Mouse (Mus musculus) embryonic stem cell, embryonic (primary cell): Measurements from ENCODE around the gene Mtrex.

ENCODE experiments used
- CTCF ChIA-PET, 4 experiments: fragments of 300-600 bp in 2 of 4; fragments of 350-600 bp in 2 of 4; sonication (Branson Sonifier 250); formaldehyde crosslinking; loops; one replicate each; lab custom pipeline; 2022; ENCODE audit warnings: inconsistent platforms in 2 of 4; lab: Charles Lee
- POLR2A ChIA-PET, 4 experiments: fragments of 300-600 bp in 2 of 4; fragments of 350-600 bp in 2 of 4; sonication (Branson Sonifier 250); formaldehyde crosslinking; loops; one replicate each; lab custom pipeline; 2022; ENCODE audit warnings: antibody characterized with exemption in 4 of 4, inconsistent platforms in 1 of 4; lab: Charles Lee

Mtrex gene

GRCm38 (mm10) chr13:112854402-112854801 is 72.8 kb downstream of the Mtrex start:
- CTCF ChIA-PET, result interaction anchor here in 2 of 4 experiments (1.4 to 2.3 kb wide), 2 partner anchors 180 to 181 kb away, joined by 3 to 8 read pairs; no protein-coding TSS in a partner anchor
- POLR2A ChIA-PET, result interaction anchor here in 2 of 4 experiments (0.5 to 2.1 kb wide), 5 partner anchors 19 to 685 kb away, joined by 3 to 8 read pairs (median 3); no protein-coding TSS in a partner anchor

- ChIA-PET POLR2A (interaction anchor here in 2 of 4 experiments (0.5 to 2.1 kb wide), 6 partner anchors 18 to 684 kb away, joined by 3 to 8 read pairs (median 4); no protein-coding TSS in a partner anchor), CTCF (interaction anchor here in 3 of 4 experiments (0.6 to 2.3 kb wide), 3 partner anchors 82 to 180 kb away, joined by 3 to 8 read pairs (median 5); no protein-coding TSS in a partner anchor)
Observed at GRCm38 (mm10) chr13:112853710-112854316, 73.4 kb downstream of the Mtrex start.

- CTCF ChIA-PET, result no interaction called here
- POLR2A ChIA-PET, result interaction anchor here in 2 of 4 experiments (0.9 to 1.4 kb wide), 3 partner anchors 9 to 126 kb away, joined by 3 to 5 read pairs (median 3); no protein-coding TSS in a partner anchor
Observed at GRCm38 (mm10) chr13:112845931-112846330, 81.3 kb downstream of the Mtrex start.

DNA sequence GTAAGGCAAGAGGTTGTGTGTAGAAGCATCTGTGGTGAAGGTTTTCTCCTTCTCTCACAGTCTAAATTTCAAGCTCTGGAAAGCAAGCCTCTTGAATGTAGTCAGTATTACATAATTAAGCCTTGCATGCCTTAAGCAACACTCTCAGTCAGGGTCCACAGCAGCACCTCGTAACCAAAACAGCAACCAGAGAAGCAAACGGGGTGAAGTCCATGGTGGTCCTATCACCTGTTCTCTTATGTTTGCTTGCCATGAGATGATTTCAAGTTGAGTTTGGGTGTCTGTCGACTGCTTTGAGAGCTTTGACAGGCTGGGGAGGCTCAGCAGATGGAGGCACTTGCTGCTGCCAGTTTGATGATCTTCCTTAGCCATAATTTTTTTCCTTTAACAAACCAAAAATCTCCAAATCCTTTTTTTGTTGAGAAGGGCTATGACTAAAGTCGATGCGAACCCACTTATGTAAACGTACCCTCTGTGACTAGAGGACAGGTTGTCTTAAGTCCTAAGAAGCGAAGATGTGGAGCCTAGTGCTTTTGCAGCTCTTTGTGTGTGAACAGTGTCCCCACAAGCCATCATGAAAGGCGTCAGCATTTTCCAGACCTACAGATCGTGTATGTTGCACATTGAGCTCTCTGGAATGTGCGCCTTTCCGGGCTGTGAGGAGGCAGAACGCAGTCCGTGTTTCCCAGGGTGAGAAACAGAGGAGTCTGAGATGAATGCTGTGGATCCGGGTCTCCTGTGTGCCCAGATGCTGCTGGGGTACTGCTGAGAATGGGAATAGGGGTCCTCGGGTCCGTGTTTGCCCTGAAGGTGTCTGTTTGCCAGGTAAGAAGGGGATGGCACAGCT is 86.7 kb downstream of the Mtrex start:
- ChIA-PET POLR2A (interaction anchor here (0.6 to 2.6 kb wide), 9 partner anchors 9 to 184 kb away, joined by 3 to 12 read pairs (median 3); partner anchors contain the start of gene Plpp1 (in 1 of the 4)), CTCF (interaction anchor here in 3 of 4 experiments (0.7 to 1.8 kb wide), 4 partner anchors 162 to 192 kb away, joined by 4 to 8 read pairs (median 5); no protein-coding TSS in a partner anchor)

GRCm38 (mm10) chr13:112838562-112839232 is 88.5 kb downstream of the Mtrex start:
- ChIA-PET POLR2A (interaction anchor here in 2 of 4 experiments (0.7 to 1.4 kb wide), 3 partner anchors 13 to 182 kb away, joined by 3 to 5 read pairs (median 4); no protein-coding TSS in a partner anchor), CTCF (interaction anchor here in 1 of 4 experiments (0.8 kb wide), 1 partner anchor 165 kb away, joined by 3 read pairs; no protein-coding TSS in a partner anchor)

- POLR2A ChIA-PET, result interaction anchor here in 2 of 4 experiments (0.7 to 1.4 kb wide), 6 partner anchors 9 to 207 kb away, joined by 3 to 5 read pairs (median 4); no protein-coding TSS in a partner anchor
- CTCF ChIA-PET, result no interaction called here
Observed at GRCm38 (mm10) chr13:112837621-112838155, 89.5 kb downstream of the Mtrex start.

DNA sequence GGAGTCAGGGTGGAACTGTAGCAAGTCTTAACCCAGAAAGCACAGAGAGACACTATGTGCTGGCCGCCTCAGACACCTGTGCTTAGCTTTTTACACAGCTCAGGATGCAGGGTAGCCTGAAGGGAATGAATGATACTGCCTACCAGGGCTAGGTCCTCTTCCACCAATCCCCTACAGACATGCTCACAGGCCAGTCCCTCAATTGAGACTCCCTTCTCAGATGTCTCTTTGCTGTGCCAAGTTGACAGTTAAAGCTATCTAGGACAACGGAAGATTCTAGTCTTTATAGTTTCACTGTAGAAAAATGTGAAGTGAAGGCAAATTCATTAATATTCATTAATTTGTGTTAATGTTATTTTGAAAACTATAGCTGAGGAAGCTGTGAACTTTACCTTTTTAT is 90.2 kb downstream of the Mtrex start:
- ChIA-PET POLR2A (interaction anchor here in 2 of 4 experiments (0.7 to 2.7 kb wide), 7 partner anchors 9 to 207 kb away, joined by 3 to 8 read pairs (median 4); no protein-coding TSS in a partner anchor), CTCF (no interaction called here)

DNA sequence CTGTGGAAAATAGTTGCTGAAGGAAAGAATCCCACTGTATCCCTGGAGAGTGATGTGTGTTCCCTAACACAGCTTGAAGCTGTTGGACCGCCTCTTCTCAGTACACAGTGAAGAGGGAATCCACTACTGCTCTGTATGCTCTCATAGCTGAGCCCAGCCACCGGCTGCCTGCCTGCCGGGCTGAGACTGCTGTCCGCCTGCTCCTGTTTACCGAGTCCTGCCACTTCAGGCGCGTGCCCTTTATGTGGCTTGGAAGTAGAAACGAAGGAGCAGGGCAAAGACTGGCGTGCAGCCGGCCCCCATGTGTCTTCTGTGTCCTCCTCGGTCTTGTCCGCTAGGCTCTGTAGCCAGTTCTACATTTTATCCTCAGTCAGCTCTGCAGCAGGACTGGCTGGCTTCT is 92.1 kb downstream of the Mtrex start:
- ChIA-PET POLR2A (interaction anchor here in 2 of 4 experiments (0.5 to 2.7 kb wide), 2 partner anchors 19 to 437 kb away, joined by 3 to 8 read pairs; no protein-coding TSS in a partner anchor), CTCF (no interaction called here)

GRCm38 (mm10) chr13:112833895-112834263 is 93.3 kb downstream of the Mtrex start:
- POLR2A ChIA-PET, result no interaction called here

GRCm38 (mm10) chr13:112833253-112833894 is 93.8 kb downstream of the Mtrex start:
- POLR2A ChIA-PET, result no interaction called here
- CTCF ChIA-PET, result no interaction called here

More at GRCm38 (mm10) chr13:112833895-112834263, 93.3 kb downstream of the Mtrex start:
- CTCF ChIA-PET, result no interaction called here

DNA sequence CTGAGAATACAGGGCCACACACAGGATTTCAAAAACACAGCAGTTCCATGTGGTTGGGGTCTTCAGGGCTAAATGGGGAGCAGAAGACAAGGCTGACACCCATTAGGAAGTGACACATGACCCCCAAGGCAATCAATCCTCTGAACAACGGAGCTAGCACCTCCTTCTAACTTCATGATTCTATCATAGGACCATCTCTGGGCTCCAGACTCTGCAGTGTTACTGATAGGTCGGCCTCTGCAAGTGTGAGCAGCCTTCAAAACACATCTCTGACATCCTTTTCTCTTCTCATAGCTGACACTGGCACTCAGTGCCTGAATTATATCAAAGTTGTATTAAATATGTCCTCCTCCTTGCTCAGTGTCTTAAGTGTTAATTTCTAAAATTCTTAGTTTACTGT is 94.6 kb downstream of the Mtrex start:
- ChIA-PET CTCF (interaction anchor here in 1 of 4 experiments (1.3 kb wide), 1 partner anchor 159 kb away, joined by 3 read pairs; no protein-coding TSS in a partner anchor), POLR2A (interaction anchor here in 3 of 4 experiments (0.5 to 1.9 kb wide), 9 partner anchors 9 to 94 kb away, joined by 3 to 12 read pairs (median 3); partner anchors contain the start of genes Plpp1 (in 2 of the 3), Dhx29 (in 1 of the 3) and Mtrex (in 1 of the 3))

- ChIA-PET POLR2A (interaction anchor here in 2 of 4 experiments (0.9 to 1.5 kb wide), 7 partner anchors 9 to 156 kb away, joined by 3 to 8 read pairs (median 3); partner anchors contain the start of gene Plpp1 (in 1 of the 2)), CTCF (no interaction called here)
Observed at GRCm38 (mm10) chr13:112829619-112830018, 97.6 kb downstream of the Mtrex start.

DNA sequence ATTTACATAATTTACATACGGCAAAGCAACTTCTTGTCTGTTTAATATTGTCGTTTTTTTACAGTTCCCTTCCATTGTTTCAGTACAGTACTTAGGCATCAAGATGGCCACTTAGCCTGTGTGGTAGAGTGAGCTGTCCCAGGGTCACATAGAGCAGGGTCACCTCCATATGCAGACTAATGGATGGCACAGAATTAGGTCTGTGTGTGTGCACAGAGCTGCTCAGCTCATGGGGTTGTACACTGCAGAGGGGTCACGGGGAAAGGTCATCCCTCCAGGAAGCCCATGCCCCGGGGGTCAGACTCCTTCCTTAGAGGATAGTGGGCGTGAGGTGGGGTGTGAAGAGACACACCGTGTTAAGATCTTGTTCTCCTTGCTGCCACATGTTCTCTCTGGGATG is 101.7 kb downstream of the Mtrex start:
- ChIA-PET POLR2A (interaction anchor here in 2 of 4 experiments (0.6 to 3.2 kb wide), 4 partner anchors 11 to 16 kb away, joined by 3 to 12 read pairs (median 6); no protein-coding TSS in a partner anchor), CTCF (interaction anchor here in 1 of 4 experiments (2.1 kb wide), 1 partner anchor 151 kb away, joined by 6 read pairs; no protein-coding TSS in a partner anchor)

- CTCF ChIA-PET, result interaction anchor here in 1 of 4 experiments (0.7 kb wide), 1 partner anchor 747 kb away, joined by 4 read pairs; no protein-coding TSS in a partner anchor
- POLR2A ChIA-PET, result interaction anchor here in 2 of 4 experiments (0.6 to 1.5 kb wide), 9 partner anchors 16 to 189 kb away, joined by 3 to 4 read pairs (median 3); partner anchors contain the start of gene Plpp1 (in 2 of the 2)
Observed at GRCm38 (mm10) chr13:112823911-112824648, 103.1 kb downstream of the Mtrex start.

- POLR2A ChIA-PET, result interaction anchor here in 2 of 4 experiments (0.7 to 1.5 kb wide), 8 partner anchors 16 to 190 kb away, joined by 3 to 4 read pairs (median 3); partner anchors contain the start of gene Plpp1 (in 2 of the 2)
- CTCF ChIA-PET, result interaction anchor here in 1 of 4 experiments (0.7 kb wide), 1 partner anchor 746 kb away, joined by 4 read pairs; no protein-coding TSS in a partner anchor
Observed at GRCm38 (mm10) chr13:112823236-112823910, 103.8 kb downstream of the Mtrex start.
